Mouse (Mus musculus) intestine, embryonic 14.5 days (tissue): ENCODE results near the gene Nup160. TPM values are rescaled to one million over a fixed set of nuclear protein-coding genes. Genes with fewer than 3 reads are reported as not detected.

Experiments used
- ATAC-seq: fragments of 200-750 bp; cut with Nextera tagmentation; replicated peaks from 2 replicates; pipeline ENCODE4 v1.8.0; 2017; ENCODE audit warnings: low read depth, moderate number of reproducible peaks, moderate TSS enrichment, moderate library complexity; ENCODE audit not compliant: low FRiP score, low TSS enrichment
- DNase-seq: peaks from one replicate; pipeline ENCODE4 v3.0.0-alpha.2; 2018; ENCODE audit warnings: low spot score
- H3K27ac ChIP-seq: fragments of 300-500 bp; sonication (generic); 2 replicates; pipeline ENCODE4 v1.5.1; 2014; ENCODE audit warnings: low read depth, mild to moderate bottlenecking, control low read depth
- H3K27me3 ChIP-seq: fragments of 300-500 bp; sonication (generic); replicated peaks from 2 replicates; pipeline ENCODE4 v1.6.1; 2014; ENCODE audit warnings: low read length, control low read depth; ENCODE audit not compliant: control insufficient read depth, insufficient read depth
- H3K36me3 ChIP-seq: fragments of 300-500 bp; sonication (generic); 2 replicates; pipeline ENCODE4 v1.6.1; 2014; ENCODE audit warnings: low read length, control low read depth; ENCODE audit not compliant: control insufficient read depth, insufficient read depth
- H3K4me1 ChIP-seq: fragments of 300-500 bp; sonication (generic); replicated peaks from 2 replicates; pipeline ENCODE4 v1.6.1; 2014; ENCODE audit warnings: low read length, control low read depth, mixed read lengths; ENCODE audit not compliant: control insufficient read depth, insufficient read depth
- H3K4me2 ChIP-seq: fragments of 300-500 bp; sonication (generic); 2 replicates; pipeline ENCODE4 v1.6.1; 2014; ENCODE audit warnings: low read length
- H3K4me3 ChIP-seq: fragments of 300-500 bp; sonication (generic); 2 replicates; pipeline ENCODE4 v1.5.1; 2014; ENCODE audit warnings: low read depth, low read length, control low read depth, mixed read lengths
- H3K9ac ChIP-seq: fragments of 300-500 bp; sonication (generic); 2 replicates; pipeline ENCODE4 v1.6.1; 2014; ENCODE audit warnings: mild to moderate bottlenecking, low read length
- H3K9me3 ChIP-seq: fragments of 300-500 bp; sonication (generic); 2 replicates; pipeline ENCODE4 v1.6.1; 2016; ENCODE audit warnings: low read length, control low read depth; ENCODE audit not compliant: control insufficient read depth
- WGBS: fragments of 180-500 bp; shearing (Covaris S2); extraction: QIAGEN DNeasy Blood & Tissue Kit; methylation state at CpG from one replicate; pipeline ENCODE4 v1.1.7; 2014; 5-methylcytosine and 5-hydroxymethylcytosine counted together
- polyA plus RNA-seq: library from polyadenylated mRNA; unstranded; fragments of >200 nt; fragmentation: Nextera tagmentation; extraction: Ambion mirVana; gene quantifications from 2 replicates; pipeline ENCODE4 v1.2.1, GENCODE M21; 2014

Gene Nup160
- polyA plus RNA-seq, 1 experiment from 2014 or later: 53.6 TPM

DNA sequence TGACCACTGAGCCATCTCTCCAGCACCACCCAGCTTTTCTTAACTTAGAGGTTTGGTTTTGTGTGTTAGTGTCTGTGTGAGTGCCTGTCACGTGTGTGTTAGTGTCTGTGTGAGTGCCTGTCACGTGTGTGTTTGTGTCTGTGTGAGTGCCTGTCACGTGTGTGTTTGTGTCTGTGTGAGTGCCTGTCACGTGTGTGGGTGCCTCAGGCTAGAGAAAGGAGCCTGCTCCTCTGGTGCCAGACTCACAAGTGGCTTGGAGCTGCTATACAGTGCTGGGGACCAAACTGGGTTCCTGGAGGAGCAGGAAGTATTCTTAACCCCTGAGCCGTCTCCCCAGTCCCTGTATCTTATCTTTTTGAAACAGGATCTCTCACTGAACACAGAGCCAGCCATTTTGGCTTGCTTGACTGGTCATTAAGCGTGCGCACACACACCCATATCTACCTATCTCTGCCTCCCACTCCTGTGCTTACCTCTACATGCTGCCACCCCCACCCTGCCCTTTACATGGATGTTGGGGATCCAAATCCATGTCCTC lies 38.6 kb downstream of the Nup160 start:
- 93% methylated on average over 7 of the region's 7 CpGs for WGBS
- Histone ChIP-seq H3K9me3 (no peaks in the 10 kb centered on the region), H3K4me1 (no peaks in the 10 kb centered on the region), H3K27me3 (no peaks in the 10 kb centered on the region), H3K27ac (no peak overlapping the region), H3K36me3 (peaks cover 93% of the 10 kb centered on the region), H3K4me2 (no peak overlapping the region), H3K9ac (no peak overlapping the region), H3K4me3 (no peak overlapping the region)
- ATAC-seq (no peak), DNase-seq (no peak)

DNA sequence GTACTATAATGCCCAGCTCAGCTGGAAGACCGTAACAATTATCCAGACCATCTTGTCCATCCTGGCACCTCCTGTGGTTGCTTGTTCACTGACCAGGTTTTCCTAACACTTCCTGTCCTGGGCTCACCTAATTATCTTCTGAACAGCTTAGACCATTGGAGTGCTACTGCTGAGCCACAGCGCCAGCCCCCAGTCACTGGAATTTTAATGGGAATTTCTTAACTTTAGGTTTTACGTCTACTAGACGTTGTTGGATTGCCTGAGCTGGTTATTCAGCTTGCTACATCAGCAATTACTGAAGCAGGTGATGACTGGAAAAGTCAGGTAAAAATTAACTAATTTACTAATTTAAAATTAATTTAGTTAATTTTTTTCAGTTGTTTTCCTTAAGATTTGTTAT lies 40.4 kb downstream of the Nup160 start:
- no peak for ATAC-seq
- 91% methylated on average over 4 of the region's 4 CpGs for WGBS
- Histone ChIP-seq H3K9me3 (no peaks in the 10 kb centered on the region), H3K27ac (no peak overlapping the region), H3K4me1 (no peaks in the 10 kb centered on the region), H3K27me3 (no peaks in the 10 kb centered on the region), H3K36me3 (peaks cover 92% of the 10 kb centered on the region), H3K4me2 (no peak overlapping the region), H3K4me3 (no peak overlapping the region), H3K9ac (no peak overlapping the region)
- DNase-seq: no peak

DNA sequence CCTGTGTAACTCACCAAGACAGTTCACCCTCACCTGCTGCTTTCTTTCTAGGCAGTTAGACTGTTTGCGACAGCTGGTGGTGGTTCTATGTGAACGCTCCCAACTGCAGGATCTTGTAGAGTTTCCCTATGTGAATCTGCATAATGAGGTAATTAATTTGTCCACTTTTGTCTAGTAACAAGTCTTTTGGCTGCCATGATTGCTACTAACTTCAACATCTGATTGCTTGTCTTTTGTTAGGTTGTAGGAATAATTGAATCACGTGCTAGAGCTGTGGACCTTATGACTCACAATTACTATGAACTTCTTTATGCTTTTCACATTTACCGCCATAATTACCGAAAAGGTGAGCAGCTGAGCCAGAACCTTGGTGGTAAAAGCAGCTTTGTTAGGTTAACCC lies 40.9 kb downstream of the Nup160 start:
- WGBS: 97% methylated on average over 5 of the region's 5 CpGs
- H3K36me3 ChIP-seq: peaks cover 92% of the 10 kb centered on the region
- no peak for ATAC-seq

DNA sequence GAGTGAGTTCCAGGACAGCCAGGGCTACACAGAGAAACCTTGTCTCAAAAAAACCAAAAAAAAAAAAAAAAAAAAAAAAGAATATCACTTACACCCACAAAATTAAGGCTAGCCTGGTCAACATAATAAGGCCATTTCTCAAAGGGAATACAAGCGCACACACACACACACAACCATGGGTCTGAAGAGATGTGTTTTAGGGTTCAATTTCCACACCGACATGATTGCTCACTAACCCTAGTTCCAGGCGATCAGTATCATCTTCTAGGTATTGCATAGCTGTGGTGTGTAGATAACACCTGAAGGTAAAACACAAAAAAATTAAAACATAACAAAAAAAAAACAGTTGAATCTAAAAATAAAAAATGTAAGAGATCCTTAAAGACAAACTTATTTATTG lies 49.8 kb downstream of the Nup160 start:
- no peak overlapping the region for H3K4me3 ChIP-seq
- H3K27me3 ChIP-seq: no peaks in the 10 kb centered on the region
- DNase-seq: no peak
- no peak overlapping the region for H3K9ac ChIP-seq
- H3K4me1 ChIP-seq: no peaks in the 10 kb centered on the region
- no peak overlapping the region for H3K4me2 ChIP-seq
- H3K27ac ChIP-seq: no peak overlapping the region
- no peak for ATAC-seq
- no peaks in the 10 kb centered on the region for H3K9me3 ChIP-seq
- peaks cover 96% of the 10 kb centered on the region for H3K36me3 ChIP-seq
- WGBS: 94% methylated on average over 3 of the region's 3 CpGs

More for the DNA sequence above, 40.9 kb downstream of the Nup160 start:
- H3K9me3 ChIP-seq: no peaks in the 10 kb centered on the region
- H3K4me3 ChIP-seq: no peak overlapping the region
- DNase-seq: no peak
- H3K4me2 ChIP-seq: no peak overlapping the region
- H3K9ac ChIP-seq: no peak overlapping the region
- no peaks in the 10 kb centered on the region for H3K4me1 ChIP-seq
- H3K27ac ChIP-seq: no peak overlapping the region
- no peaks in the 10 kb centered on the region for H3K27me3 ChIP-seq

DNA sequence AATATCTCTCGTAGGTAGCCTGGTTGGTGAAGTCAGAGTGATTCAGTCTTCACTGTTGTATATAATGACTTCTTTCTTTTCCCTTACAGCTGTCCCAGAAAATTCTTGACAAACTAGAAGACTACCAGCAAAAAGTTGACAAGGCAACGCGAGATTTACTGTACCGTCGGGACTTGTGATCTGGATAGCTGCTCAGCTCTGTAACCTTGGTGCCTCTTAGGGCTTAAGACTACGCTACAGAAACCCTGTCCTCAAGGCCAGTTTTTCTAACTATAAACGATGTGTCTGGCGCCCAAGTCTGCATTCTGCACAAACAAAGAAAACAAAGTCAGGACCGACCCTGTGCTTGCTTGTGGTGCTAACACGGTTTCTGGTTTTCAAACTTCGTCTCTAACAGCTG lies 58.3 kb downstream of the Nup160 start:
- H3K27me3 ChIP-seq: no peaks in the 10 kb centered on the region
- WGBS: 87% methylated on average over 11 of the region's 11 CpGs
- no peak overlapping the region for H3K4me3 ChIP-seq
- peaks cover 80% of the 10 kb centered on the region for H3K36me3 ChIP-seq
- no peaks in the 10 kb centered on the region for H3K4me1 ChIP-seq
- no peak overlapping the region for H3K9ac ChIP-seq
- no peak for DNase-seq
- H3K9me3 ChIP-seq: no peaks in the 10 kb centered on the region
- no peak overlapping the region for H3K27ac ChIP-seq
- H3K4me2 ChIP-seq: no peak overlapping the region
- no peak for ATAC-seq

DNA sequence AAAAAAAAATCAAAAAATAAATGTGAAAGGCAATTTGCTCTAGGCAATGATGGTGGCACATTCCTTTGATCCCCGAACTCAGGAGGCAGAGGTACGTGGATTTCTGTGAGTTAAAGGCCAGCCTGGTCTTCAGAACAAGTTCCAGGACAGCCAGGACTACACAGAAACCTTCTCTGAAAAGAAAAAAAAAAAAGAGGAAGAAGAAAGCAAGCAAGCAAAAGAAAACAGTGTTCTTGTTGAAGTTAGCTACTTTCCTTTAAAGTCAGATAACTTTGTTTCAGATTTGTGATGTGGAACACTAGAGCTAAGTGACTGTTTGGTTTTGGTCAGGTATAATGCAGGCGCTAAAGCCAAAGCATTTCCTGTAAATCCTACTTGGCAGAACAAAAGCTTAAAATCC lies 61.8 kb downstream of the Nup160 start:
- H3K9ac ChIP-seq: no peak overlapping the region
- DNase-seq: no peak
- H3K9me3 ChIP-seq: no peaks in the 10 kb centered on the region
- no peaks in the 10 kb centered on the region for H3K4me1 ChIP-seq
- H3K27me3 ChIP-seq: no peaks in the 10 kb centered on the region
- H3K4me3 ChIP-seq: no peak overlapping the region
- no peak overlapping the region for H3K27ac ChIP-seq
- 91% methylated on average over 3 of the region's 3 CpGs for WGBS
- no peak for ATAC-seq
- H3K36me3 ChIP-seq: peaks cover 45% of the 10 kb centered on the region
- H3K4me2 ChIP-seq: no peak overlapping the region

DNA sequence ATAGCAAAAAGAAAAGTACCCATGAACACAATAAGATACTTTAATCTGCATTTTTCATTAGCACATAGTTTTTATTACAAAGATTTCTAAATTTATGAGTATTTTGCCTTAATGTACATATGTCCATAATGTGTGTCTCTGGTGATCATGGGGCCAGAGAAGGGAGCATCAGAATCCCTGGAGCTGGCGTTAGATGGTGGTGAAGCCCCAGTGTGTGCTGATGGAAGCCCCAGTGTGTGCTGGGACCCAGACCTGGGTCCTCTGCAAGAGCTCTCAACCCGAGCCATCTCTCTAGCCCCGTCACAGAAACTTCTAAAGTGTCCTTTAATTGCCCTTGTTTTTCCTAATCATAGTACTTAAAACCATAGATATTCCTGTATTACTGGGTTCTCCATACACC lies 62.3 kb downstream of the Nup160 start:
- ATAC-seq: no peak
- Histone ChIP-seq H3K27me3 (no peaks in the 10 kb centered on the region), H3K27ac (no peak overlapping the region), H3K9me3 (no peaks in the 10 kb centered on the region), H3K4me1 (no peaks in the 10 kb centered on the region), H3K4me2 (no peak overlapping the region), H3K4me3 (no peak overlapping the region), H3K36me3 (peaks cover 40% of the 10 kb centered on the region), H3K9ac (no peak overlapping the region)
- DNase-seq: no peak
- 88% methylated on average over 3 of the region's 3 CpGs for WGBS

DNA sequence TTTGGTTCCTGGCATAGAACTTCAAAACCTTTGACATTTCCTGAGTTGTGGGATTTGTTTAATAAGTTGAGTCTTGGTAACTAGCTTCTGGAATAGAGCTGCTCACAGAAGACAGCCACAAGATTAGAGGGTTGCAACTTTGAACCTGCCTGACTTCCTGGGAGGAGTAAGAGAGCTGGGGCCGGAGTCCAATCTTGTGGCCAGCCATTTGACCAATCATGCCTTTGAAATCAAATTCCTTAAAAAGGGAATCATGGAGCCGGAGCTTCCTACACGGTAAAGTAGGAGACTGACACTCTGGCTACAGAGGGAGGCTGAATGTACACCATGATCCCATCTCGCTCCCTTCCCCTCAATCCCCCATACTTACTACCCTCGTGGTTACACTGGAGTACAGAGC lies 62.9 kb downstream of the Nup160 start:
- Histone ChIP-seq H3K9me3 (no peaks in the 10 kb centered on the region), H3K4me2 (no peak overlapping the region), H3K36me3 (peaks cover 34% of the 10 kb centered on the region), H3K9ac (no peak overlapping the region), H3K27me3 (no peaks in the 10 kb centered on the region), H3K27ac (no peak overlapping the region), H3K4me1 (no peaks in the 10 kb centered on the region), H3K4me3 (no peak overlapping the region)
- DNase-seq (no peak), ATAC-seq (no peak)
- WGBS: 91% methylated on average over 5 of the region's 5 CpGs

DNA sequence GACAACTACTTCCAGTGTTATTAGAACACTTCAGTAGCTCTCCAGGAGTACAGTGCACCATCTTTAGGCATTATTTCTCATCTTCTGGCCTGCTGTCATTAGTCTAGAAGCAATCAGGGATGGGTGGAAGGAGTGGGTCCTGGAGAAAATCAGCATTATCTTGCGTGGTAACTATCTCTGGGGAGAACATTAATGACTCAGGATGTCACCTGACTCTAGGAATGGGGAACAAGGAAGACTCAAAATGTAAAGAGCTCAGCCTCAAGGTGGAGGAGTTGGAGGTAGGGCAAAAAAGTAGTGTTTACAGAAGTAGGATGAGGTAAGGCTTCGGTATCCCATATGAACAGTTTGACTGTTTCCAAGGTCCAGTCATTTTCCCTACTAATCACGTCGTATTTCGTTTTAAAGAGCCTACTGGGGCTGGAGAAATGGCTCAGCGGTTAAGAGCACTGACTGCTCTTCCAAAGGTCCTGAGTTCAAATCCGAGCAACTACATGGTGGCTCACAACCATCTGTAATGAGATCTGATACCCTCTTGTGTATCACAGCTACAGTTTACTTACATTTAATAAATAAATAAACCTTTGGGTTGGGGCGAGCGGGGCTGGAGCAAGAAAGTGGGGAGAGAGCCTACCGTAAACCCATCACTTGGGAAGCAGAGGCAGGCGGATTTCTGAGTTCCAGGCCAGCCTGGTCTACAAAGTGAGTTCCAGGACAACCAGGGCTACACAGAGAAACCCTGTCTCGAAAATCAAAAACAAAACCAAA lies 67.5 kb downstream of the Nup160 start:
- peaks cover 20% of the 10 kb centered on the region for H3K36me3 ChIP-seq
- peaks cover 10% of the 10 kb centered on the region; the same call in 1 of the 2 replicates for H3K4me1 ChIP-seq
- WGBS: 65% methylated on average over 12 of the region's 12 CpGs
- H3K4me3 ChIP-seq: peak overlapping the region; percentile 97
- peak overlapping the region; percentile 57 for H3K4me2 ChIP-seq
- H3K27me3 ChIP-seq: no peaks in the 10 kb centered on the region
- peak; percentile 59 for DNase-seq
- peak overlapping the region; percentile 96 for H3K27ac ChIP-seq
- peak overlapping the region; percentile 37 for H3K9ac ChIP-seq
- no peak for ATAC-seq
- no peaks in the 10 kb centered on the region for H3K9me3 ChIP-seq
